Mouse (Mus musculus) megakaryocyte, embryonic 14.5 days (primary cell): ENCODE measurements around the gene Teddm1b. TPM values are rescaled to one million over a fixed set of nuclear protein-coding genes. Genes with fewer than 3 reads are reported as not detected.
"Not testable (repeated sequence)": the region's sequence is repeated elsewhere in the genome, so short reads cannot be mapped to it uniquely, and the experiment has no call there.

Experiments
- H3K27me3 ChIP-seq: replicated peaks from 2 replicates; pipeline ENCODE3; 2012; ENCODE audit warnings: inconsistent platforms
- H3K36me3 ChIP-seq: replicated peaks from 2 replicates; pipeline ENCODE3; 2012; ENCODE audit warnings: low read length, inconsistent platforms, mixed read lengths
- H3K4me1 ChIP-seq: 2 replicates; pipeline ENCODE4 v1.6.1; 2012; ENCODE audit warnings: inconsistent platforms
- H3K4me3 ChIP-seq: replicated peaks from 2 replicates; pipeline ENCODE3; 2012; ENCODE audit warnings: moderate library complexity, mild to moderate bottlenecking, inconsistent platforms
- H3K9me3 ChIP-seq: 2 replicates; pipeline ENCODE4 v1.6.1; 2012; ENCODE audit warnings: inconsistent platforms
- FLI1 ChIP-seq: IDR thresholded peaks from 2 replicates; pipeline ENCODE4 v1.6.1; 2012; ENCODE audit warnings: low read length, inconsistent platforms, mixed read lengths
- GATA1 ChIP-seq: IDR thresholded peaks from 3 replicates; pipeline ENCODE4 v1.6.1; 2012; ENCODE audit warnings: mixed read lengths, low read length, inconsistent platforms, borderline replicate concordance
- polyA plus RNA-seq: library from polyadenylated mRNA; stranded (reverse); fragments of >175 nt; gene quantifications from 2 replicates; pipeline ENCODE4 v1.2.3, GENCODE M21; 2012; ENCODE audit warnings: low replicate concordance; ENCODE audit not compliant: insufficient read depth

Teddm1b gene
- not detected in 2 replicates for polyA plus RNA-seq

- Histone ChIP-seq H3K4me1 (no peaks in the 10 kb centered on the region), H3K27me3 (no peaks in the 10 kb centered on the region), H3K36me3 (no peaks in the 10 kb centered on the region), H3K4me3 (no peak within 1 kb of the TSS), H3K9me3 (no peaks in the 10 kb centered on the region)
- TF ChIP-seq FLI1, result no peak
- no peak for TF ChIP-seq GATA1
These were observed at the start of gene Teddm1b for GRCm38 (mm10) chr1:153874045-153874444. Teddm1b (plus strand) TSS chr1:153874345.

- TF ChIP-seq GATA1, result no peak
- TF ChIP-seq FLI1, result no peak
- no peaks in the 10 kb centered on the region for H3K36me3 ChIP-seq
- H3K9me3 ChIP-seq, result peaks cover 7% of the 10 kb centered on the region
- no peaks in the 10 kb centered on the region for H3K27me3 ChIP-seq
- no peak overlapping the region for H3K4me3 ChIP-seq
- H3K4me1 ChIP-seq, result no peaks in the 10 kb centered on the region
These were observed 43.4 kb upstream of the Teddm1b start for GRCm38 (mm10) chr1:153830746-153831145.

- peaks cover 3% of the 10 kb centered on the region; the same call in 1 of the 2 replicates for H3K9me3 ChIP-seq
- H3K36me3 ChIP-seq, result no peaks in the 10 kb centered on the region
- no peaks in the 10 kb centered on the region for H3K27me3 ChIP-seq
- no peak overlapping the region for H3K4me3 ChIP-seq
- H3K4me1 ChIP-seq, result no peaks in the 10 kb centered on the region
- no peak for TF ChIP-seq FLI1
- TF ChIP-seq GATA1, result no peak
These were observed 38.1 kb upstream of the Teddm1b start for GRCm38 (mm10) chr1:153836036-153836435.

- Histone ChIP-seq H3K36me3 (no peaks in the 10 kb centered on the region), H3K9me3 (peaks cover 3% of the 10 kb centered on the region; the same call in 1 of the 2 replicates), H3K27me3 (no peaks in the 10 kb centered on the region), H3K4me3 (no peak overlapping the region), H3K4me1 (peaks cover 5% of the 10 kb centered on the region; the same call in 1 of the 2 replicates)
- TF ChIP-seq GATA1 (no peak), FLI1 (no peak)
These were observed 31.9 kb upstream of the Teddm1b start for GRCm38 (mm10) chr1:153842121-153842740.

GRCm38 (mm10) chr1:153844042-153844441 is 30.1 kb upstream of the Teddm1b start, which contains the start of gene Rgsl1:
Rgsl1 (minus strand) TSS chr1:153844142.
- H3K27me3 ChIP-seq, result peaks cover 2% of the 10 kb centered on the region
- H3K36me3 ChIP-seq, result no peaks in the 10 kb centered on the region
- peaks cover 5% of the 10 kb centered on the region; the same call in 1 of the 2 replicates for H3K4me1 ChIP-seq
- TF ChIP-seq FLI1, result no peak
- no peak for TF ChIP-seq GATA1
- H3K9me3 ChIP-seq, result peaks cover 3% of the 10 kb centered on the region; the same call in 1 of the 2 replicates
- no peak within 1 kb of the TSS for H3K4me3 ChIP-seq

- H3K27me3 ChIP-seq, result peaks cover 4% of the 10 kb centered on the region
- TF ChIP-seq GATA1 (no peak), FLI1 (no peak)
- H3K4me3 ChIP-seq, result no peak overlapping the region
- H3K9me3 ChIP-seq, result no peaks in the 10 kb centered on the region
- peaks cover 5% of the 10 kb centered on the region; the same call in 1 of the 2 replicates for H3K4me1 ChIP-seq
- H3K36me3 ChIP-seq, result no peaks in the 10 kb centered on the region
These were observed 27.7 kb upstream of the Teddm1b start for GRCm38 (mm10) chr1:153846420-153846819.

- TF ChIP-seq FLI1, result no peak
- no peak for TF ChIP-seq GATA1
- Histone ChIP-seq H3K4me3 (peak overlapping the region; percentile 55), H3K4me1 (peaks cover 5% of the 10 kb centered on the region; the same call in 1 of the 2 replicates), H3K27me3 (peaks cover 4% of the 10 kb centered on the region), H3K9me3 (no peaks in the 10 kb centered on the region), H3K36me3 (no peaks in the 10 kb centered on the region)
These were observed 27.3 kb upstream of the Teddm1b start for GRCm38 (mm10) chr1:153846867-153847266.

GRCm38 (mm10) chr1:153852696-153853095 is 21.4 kb upstream of the Teddm1b start:
- H3K36me3 ChIP-seq, result not testable (repeated sequence)

GRCm38 (mm10) chr1:153855946-153856345 is 18.2 kb upstream of the Teddm1b start:
- Histone ChIP-seq H3K4me3 (no peak overlapping the region), H3K9me3 (no peaks in the 10 kb centered on the region), H3K4me1 (no peaks in the 10 kb centered on the region), H3K27me3 (peaks cover 2% of the 10 kb centered on the region), H3K36me3 (no peaks in the 10 kb centered on the region)
- TF ChIP-seq GATA1, result no peak
- TF ChIP-seq FLI1, result no peak

More at GRCm38 (mm10) chr1:153852696-153853095, 21.4 kb upstream of the Teddm1b start:
- H3K4me1 ChIP-seq, H3K4me3 ChIP-seq, H3K9me3 ChIP-seq, H3K27me3 ChIP-seq: not testable (repeated sequence)

- H3K27me3 ChIP-seq, H3K4me1 ChIP-seq: not testable (repeated sequence)
These were observed 6.2 kb downstream of the Teddm1b start for GRCm38 (mm10) chr1:153880391-153880790.

GRCm38 (mm10) chr1:153886024-153886633 is 12.0 kb downstream of the Teddm1b start:
- TF ChIP-seq GATA1 (no peak), FLI1 (no peak)
- no peaks in the 10 kb centered on the region for H3K9me3 ChIP-seq
- peaks cover 3% of the 10 kb centered on the region; the same call in 1 of the 2 replicates for H3K4me1 ChIP-seq
- no peaks in the 10 kb centered on the region for H3K36me3 ChIP-seq
- H3K4me3 ChIP-seq, result no peak overlapping the region
- H3K27me3 ChIP-seq, result peaks cover 14% of the 10 kb centered on the region

More at GRCm38 (mm10) chr1:153880391-153880790, 6.2 kb downstream of the Teddm1b start:
- not testable (repeated sequence) for H3K36me3 ChIP-seq, H3K9me3 ChIP-seq, H3K4me3 ChIP-seq
